Mouse (Mus musculus): Measurements from ENCODE around the gene Pamr1.

Pamr1 gene

DNA sequence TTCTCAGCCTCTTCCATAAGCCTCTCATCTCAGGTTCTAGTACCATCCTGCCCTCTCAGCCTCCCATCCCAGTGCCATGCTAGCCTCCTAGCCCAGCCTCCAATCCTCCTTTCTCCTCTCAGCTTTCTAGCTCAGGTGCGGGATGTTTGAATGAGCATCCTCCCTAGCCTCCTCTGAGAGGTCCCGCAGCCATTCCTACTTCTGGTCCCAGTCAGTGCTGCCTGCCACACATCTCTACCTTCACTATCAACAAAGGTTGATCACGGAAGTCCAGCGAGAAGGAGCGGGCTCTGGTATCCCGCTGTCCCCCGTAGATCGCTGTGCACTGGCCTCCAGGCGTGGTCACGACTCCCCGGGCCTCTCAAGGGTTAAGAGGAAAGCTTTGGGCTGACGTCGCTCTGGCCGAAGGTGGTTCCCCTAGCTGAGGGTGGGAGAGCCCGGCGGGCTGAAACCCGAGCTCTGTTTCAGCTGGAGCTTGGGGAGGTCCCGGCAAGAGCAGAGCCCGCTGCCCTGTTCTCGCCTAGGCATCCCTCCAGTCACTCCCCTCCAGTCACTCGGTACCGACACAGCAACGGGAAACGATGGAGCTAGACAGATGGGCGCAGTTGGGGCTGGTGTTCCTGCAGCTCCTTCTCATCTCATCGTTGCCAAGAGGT is at the start of gene Pamr1:
TSS of gene Pamr1 (plus strand) at position 402 of the 656 bp plus-strand sequence.
- peak; percentile 29 for DNase-seq (ENCODE audit: low read depth)

DNA sequence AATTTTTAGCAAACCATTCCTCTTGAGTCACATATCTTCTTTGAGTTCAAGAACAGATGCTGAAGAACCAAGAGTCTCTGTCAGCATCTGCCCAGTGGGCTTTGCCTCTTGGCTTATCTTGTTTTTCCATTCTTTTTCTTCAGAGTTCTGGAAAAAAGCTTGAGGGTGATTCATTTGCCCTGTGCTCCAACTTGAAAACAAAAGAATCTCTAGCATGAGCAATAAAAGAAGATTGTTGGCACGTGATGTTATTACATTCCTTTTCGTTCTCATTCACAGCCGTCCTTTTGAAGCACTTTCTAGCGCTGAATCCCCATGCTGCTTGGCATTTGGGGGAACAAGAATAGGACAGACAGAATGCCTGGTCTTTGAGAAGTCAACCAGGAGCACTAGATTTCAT is 42.2 kb upstream of the Pamr1 start:
- peak; percentile 39 for DNase-seq (ENCODE audit: low read depth)

DNA sequence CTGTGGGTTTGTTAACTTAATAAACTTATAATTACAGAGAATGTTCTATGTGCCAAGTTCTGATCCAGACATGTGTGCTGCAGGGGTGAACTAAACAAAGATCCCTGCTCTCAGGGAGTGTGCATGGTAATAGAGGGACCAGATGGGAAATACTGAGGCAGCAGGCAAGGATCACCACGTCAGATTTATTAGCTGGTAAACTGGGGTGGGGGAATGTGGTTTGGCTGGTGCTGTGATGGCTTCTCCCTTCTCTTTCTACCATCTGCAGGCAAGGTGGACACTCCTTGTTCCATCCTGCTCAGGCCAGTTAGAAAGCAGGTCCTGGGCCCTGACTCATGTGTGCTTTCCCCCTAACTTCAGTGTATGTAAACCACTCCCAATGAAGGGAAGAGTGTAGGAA is 41.7 kb upstream of the Pamr1 start:
- no peak for DNase-seq (ENCODE audit: low read depth)

DNA sequence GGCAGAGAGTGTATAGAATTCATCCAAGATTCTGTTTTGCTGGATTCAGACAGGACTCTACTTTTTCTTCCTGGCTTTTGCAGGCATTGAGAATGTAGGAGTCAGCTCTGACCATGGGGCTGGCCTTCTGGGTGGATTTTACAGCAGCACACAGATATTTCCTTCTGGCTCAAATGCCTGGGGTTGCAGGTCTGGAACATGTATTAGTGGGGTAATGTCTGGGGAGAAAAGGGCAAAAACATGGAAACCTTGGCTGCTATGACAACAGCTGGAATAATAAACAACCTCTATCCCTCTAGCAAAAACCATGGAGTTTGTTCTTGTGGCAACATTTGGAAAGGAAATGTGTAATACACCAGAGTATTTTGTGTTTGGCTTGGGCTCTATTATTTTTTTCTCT is 29.9 kb upstream of the Pamr1 start:
- peak; percentile 77 for DNase-seq (ENCODE audit: low read depth)

DNA sequence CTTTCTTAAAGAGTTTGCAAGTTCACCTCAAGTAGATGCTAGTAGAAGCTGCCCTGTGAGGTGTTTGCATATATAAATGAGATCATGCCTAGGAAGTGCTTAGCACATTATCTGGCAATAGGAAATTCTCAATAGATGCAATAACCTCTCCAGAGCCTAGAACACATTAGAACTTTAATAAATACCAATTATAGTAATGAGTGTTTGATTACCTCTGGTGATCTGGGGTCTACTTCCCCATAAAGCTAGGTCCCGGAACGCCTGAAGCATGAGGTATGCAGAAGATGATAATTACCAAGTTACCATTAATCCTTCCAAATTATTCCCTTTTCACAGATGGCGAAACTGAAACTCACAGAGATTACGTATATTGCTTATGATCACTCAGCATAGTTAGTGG is 22.2 kb upstream of the Pamr1 start:
- no peak for DNase-seq (ENCODE audit: low read depth)

DNA sequence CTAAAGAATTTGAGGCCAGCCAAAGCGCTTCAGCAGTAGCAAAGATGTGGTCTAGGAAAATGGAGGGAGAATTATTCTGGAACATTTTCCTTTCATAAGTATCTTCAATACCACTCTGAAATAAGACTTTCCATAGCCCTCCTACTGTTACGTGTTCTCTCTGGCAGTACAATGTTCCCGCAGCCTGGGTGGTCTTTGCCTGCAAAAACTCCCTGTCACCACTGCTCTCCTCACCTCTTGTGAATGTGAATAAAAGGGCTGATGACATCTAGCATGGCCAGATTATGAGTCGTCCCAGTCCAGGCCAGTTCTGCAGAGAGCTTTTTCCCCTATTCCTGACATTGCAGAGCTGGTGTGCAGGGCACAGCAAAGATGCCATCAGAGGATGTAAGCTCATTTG is 16.4 kb upstream of the Pamr1 start:
- no peak for DNase-seq (ENCODE audit: low read depth)

GRCm38 (mm10) chr2:102536766-102537165 is 13.0 kb upstream of the Pamr1 start:
- DNase-seq (ENCODE audit: low read depth) = no peak

DNA sequence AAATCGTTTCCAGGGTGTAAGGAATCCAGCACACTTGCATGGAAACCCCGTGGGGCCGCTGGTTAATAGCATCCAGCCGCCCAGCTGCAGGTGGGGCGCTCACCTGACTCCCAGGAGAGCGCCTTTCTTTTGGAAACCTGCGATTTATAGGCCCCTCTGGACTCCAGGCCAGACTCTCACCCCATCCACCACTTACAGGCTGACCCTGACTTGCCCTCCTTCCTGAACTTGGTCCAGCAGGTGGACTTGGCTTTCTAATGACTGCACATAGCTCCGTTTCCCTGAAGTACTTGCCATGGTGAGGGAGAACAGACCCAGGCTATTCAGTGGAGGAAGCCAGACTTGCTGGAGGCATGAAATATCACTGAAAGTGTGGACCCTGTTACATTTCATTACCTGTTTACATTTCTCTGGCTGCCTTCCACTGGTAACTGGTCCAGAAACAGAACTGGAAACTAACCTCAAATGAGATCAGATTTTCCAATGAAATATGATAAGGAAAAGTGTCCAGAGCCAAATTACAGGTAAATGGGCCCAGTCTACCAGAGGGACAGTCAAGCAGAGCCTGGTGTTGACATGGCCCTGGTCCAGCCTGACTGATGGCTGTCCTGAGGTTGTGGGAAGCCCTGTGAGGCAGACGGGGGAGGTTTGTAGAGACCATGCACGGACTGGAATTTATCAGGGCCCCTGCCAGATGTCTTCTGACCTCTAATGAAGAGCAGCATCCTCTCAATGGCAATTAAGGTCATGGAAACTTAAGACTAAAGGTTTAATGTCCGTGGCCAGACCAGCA is 9.2 kb upstream of the Pamr1 start:
- no peak for DNase-seq (ENCODE audit: low read depth)

DNA sequence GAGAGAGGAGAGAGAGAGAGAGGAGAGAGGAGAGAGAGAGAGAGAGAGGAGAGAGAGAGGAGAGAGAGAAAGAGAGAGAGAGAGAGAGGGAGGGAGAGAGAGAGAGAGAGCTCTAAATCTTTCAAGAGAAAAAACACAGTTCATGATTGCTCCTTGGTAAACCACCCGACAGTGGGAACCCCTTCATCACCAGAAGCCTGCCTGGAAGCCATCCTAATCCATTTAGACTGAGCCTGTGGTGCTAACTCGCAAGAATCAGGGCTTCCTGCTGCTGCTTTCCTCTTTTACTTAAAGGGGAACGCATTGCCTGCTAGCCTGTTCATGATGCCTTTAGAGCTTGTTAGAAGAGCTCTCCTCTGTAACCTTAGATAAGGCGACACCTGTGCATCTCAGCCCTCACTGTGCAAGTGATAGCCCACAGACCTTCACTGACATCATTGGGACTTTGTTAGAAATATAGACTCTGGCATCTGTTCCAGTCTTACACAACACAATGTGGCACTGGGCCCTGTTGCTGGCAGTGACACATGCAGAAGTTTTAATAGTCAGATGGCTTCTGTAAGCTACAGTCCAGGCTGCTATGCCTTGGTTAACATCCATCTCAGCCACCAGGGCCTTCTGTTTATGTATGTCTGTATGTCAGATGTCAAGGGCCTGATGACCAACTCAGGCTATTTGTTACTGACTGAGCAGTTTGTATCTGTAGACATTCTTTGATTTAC is 8.2 kb upstream of the Pamr1 start:
- DNase-seq (ENCODE audit: low read depth) = no peak

GRCm38 (mm10) chr2:102543961-102544719 is 5.7 kb upstream of the Pamr1 start:
- DNase-seq (ENCODE audit: low read depth) = peak; percentile 57

GRCm38 (mm10) chr2:102550910-102551582 is 1.2 kb downstream of the Pamr1 start:
- no peak for DNase-seq (ENCODE audit: low read depth)

- no peak for DNase-seq (ENCODE audit: low read depth)
Observed at GRCm38 (mm10) chr2:102551594-102551993, 1.8 kb downstream of the Pamr1 start.

DNA sequence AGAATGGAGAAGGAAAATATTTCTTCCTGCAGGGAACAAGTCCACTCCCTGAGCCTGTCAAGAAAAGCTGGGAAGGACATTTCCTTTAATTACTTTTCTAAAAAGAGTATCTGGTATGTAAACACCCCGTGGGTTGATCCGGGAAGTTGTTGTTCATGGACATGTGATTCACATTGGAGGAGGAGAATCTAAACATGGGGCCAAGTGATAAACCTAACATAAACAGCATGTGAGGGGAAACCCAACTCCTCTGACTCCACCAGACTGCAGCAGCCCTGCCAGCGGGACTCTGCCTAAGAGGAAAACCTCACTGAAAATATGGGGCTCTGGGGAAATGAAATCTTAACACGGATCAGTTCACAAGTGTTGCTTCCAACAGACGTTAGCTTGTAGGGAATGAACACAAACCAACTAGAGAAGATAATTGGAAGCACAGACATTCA is 2.3 kb downstream of the Pamr1 start:
- DNase-seq (ENCODE audit: low read depth) = peak; percentile 47

- peak; percentile 91 for DNase-seq (ENCODE audit: low read depth)
Observed at GRCm38 (mm10) chr2:102557085-102557484, 7.3 kb downstream of the Pamr1 start.

DNA sequence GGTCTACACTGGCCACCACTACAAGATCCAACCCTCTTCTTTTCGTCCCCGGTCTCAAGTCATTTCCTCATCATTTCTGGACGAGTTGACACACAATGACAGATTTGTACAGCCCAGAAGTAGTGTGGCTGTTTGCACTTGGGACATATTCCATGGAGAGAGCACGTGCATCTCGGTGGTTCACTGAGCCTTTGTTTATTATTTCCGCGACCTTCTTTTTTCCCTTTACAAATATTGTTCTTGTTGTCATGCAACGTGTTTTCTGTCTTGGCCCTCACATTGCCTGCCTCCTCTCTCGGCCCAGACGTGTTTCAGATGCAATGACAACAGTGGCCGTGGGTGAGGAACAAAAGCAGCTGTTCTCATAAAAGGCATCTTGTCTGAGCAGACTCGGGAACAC is 9.2 kb downstream of the Pamr1 start:
- no peak for DNase-seq (ENCODE audit: low read depth)

- DNase-seq (ENCODE audit: low read depth) = no peak
Observed at GRCm38 (mm10) chr2:102563848-102564247, 14.0 kb downstream of the Pamr1 start.

DNA sequence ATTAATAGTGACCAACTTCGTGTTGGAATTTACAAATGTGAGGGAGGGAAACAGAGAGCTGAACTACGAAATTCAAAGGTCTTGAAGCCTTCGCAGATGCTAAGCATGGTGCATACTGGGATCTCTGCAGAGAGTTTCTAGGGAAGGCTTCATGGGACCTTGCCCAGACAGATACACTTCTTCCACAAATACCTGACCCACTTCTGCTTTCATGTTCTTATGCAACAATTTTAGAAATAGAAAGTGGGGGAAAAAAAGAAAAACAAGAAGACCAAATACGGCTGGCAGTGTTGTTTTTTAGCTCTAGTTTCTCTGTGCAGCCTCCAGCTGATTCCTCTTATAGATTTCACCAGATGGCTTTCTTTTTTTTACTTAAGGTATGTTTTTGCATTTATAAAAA is 29.4 kb downstream of the Pamr1 start:
- no peak for DNase-seq (ENCODE audit: low read depth)

DNA sequence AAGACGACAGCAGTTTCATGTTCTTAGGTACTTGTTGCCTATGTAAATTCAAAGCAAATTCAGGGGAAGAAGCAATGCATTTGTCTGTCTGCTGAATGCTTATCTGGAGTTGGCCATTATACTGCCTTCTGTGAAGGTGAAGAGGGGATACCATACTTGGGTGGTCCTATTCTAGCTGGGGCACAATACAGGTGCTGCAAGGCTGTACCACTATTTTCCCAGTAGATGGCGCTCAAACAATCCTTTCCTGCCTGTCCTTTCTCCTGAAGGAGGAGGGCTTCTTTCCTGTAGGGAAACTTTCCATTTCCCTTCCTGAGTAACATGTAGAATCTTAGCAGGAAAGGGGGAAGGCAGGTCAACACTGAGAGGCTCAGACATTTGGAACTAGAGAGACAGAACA is 40.2 kb downstream of the Pamr1 start:
- no peak for DNase-seq (ENCODE audit: low read depth)

- peak; percentile 42 for DNase-seq (ENCODE audit: low read depth)
Observed at GRCm38 (mm10) chr2:102594535-102594934, 44.7 kb downstream of the Pamr1 start.

DNA sequence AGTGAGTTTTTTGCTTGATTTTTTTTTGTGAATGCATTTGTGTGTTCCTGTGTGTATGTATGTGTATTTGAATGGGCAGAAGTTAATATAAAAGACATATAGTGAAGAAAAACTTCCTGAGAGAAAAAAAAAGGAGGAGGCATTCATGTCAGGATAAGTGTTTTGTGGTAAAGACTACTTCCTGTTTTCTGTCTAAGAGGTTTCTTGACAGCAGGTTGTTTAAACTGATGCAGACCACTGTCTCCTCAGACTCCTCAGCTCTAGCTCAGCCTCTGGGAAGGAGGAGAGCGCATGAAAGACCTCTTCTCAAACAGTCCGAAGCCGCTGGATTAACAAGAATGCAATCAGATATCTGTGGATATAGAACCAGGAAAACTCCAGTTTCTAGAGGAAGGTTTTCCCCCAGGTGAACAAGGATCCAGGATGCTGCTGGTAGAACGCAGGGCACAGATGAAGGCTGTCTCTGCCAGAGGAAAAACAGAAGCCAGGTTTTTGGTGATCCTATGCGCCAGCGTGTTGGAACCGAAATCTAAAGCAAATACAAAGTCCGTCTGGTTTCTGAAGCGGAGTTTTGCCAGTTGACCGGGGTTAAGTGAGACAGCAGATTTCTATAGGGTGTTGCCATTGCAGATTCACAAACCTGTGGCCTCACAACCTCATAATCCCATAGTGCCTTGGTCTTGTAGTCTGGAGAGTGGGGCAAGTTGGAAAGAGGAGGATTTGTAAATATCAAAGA is 45.8 kb downstream of the Pamr1 start:
- no peak for DNase-seq (ENCODE audit: low read depth)

Data from fibroblast of lung, adult 2 months (primary cell).